Mouse (Mus musculus): ENCODE results near the gene Ildr2. TPM values are rescaled to one million over a fixed set of nuclear protein-coding genes. Genes with fewer than 3 reads are reported as not detected.
A peak's percentile ranks its signal among the peaks of the same experiment; 100 is the strongest.

The Ildr2 gene
- polyA plus RNA-seq, 1 experiment from 2014 or later = 1.0 TPM

DNA sequence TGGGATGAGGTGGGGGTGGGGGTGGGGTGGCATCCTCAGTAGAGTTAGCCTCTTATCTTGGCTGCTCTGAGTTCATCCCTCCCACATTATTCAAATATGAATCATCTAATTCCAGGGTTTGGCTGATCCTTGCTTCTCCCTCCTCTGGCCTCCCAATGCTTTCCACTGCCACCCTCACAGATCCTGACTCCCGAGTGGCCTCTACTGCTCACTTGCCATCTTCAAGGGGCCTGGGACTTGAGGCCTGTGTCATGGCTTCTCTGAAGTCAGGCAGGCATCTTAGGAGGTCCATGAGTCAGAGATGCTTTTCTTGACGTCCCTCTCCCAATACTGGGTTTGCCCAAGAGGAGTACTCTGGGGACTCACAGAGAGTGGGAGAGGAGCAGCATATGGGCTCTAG lies 1.7 kb downstream of the Ildr2 start:
- Histone ChIP-seq H3K4me3 (ENCODE audit: low read depth, low read length) (no peak overlapping the region), H3K9ac (ENCODE audit: low read length) (no peak overlapping the region), H3K4me1 (replicated peaks; ENCODE audit: control insufficient read depth, insufficient read depth, low read length) (peaks cover 5% of the 10 kb centered on the region; the same call in 1 of the 2 replicates), H3K4me2 (ENCODE audit: low read length) (no peak overlapping the region), H3K9me3 (ENCODE audit: control insufficient read depth, low read length) (no peaks in the 10 kb centered on the region), H3K36me3 (ENCODE audit: control insufficient read depth, insufficient read depth, low read length) (no peaks in the 10 kb centered on the region), H3K27me3 (replicated peaks; ENCODE audit: control insufficient read depth, insufficient read depth, low read length) (peaks cover 42% of the 10 kb centered on the region), H3K27ac (ENCODE audit: low read depth) (no peak overlapping the region)
- WGBS = 50% methylated on average over 2 of the region's 2 CpGs
- no peak for ATAC-seq (replicated peaks; ENCODE audit: low FRiP score, low TSS enrichment, low read depth)
- DNase-seq (ENCODE audit: low spot score) = no peak

DNA sequence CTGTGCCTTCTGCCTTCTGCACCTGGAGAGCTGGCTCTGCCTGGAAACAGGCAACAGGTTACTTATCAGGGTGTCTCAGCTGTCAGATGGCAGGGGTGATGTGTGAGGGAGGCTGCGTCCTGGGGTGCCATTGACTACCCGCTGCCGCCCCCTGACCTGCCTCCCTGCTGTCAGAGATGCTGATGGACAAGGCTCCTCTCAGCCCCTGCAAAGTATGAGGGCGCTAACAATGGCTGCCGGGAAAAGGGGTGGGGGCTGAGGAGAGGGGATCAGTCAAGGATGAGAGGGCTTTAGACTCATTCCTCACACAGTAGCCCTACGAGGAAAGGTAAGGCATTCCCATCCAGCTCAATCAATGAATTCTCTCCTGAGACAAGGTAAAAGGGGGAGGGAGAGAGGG lies 2.4 kb downstream of the Ildr2 start:
- H3K4me2 ChIP-seq (ENCODE audit: low read length) = no peak overlapping the region
- peaks cover 5% of the 10 kb centered on the region; the same call in 1 of the 2 replicates for H3K4me1 ChIP-seq (replicated peaks; ENCODE audit: control insufficient read depth, insufficient read depth, low read length)
- DNase-seq (ENCODE audit: low spot score) (no peak), ATAC-seq (replicated peaks; ENCODE audit: low FRiP score, low TSS enrichment, low read depth) (no peak)
- no peaks in the 10 kb centered on the region for H3K36me3 ChIP-seq (ENCODE audit: control insufficient read depth, insufficient read depth, low read length)
- peaks cover 42% of the 10 kb centered on the region for H3K27me3 ChIP-seq (replicated peaks; ENCODE audit: control insufficient read depth, insufficient read depth, low read length)
- H3K9ac ChIP-seq (ENCODE audit: low read length) = no peak overlapping the region
- 14% methylated on average over 6 of the region's 6 CpGs for WGBS
- H3K27ac ChIP-seq (ENCODE audit: low read depth) = no peak overlapping the region
- H3K9me3 ChIP-seq (ENCODE audit: control insufficient read depth, low read length) = no peaks in the 10 kb centered on the region
- H3K4me3 ChIP-seq (ENCODE audit: low read depth, low read length) = no peak overlapping the region

- DNase-seq (ENCODE audit: low spot score) = peak; percentile 47
- WGBS = 64% methylated on average over 4 of the region's 4 CpGs
- no peak overlapping the region for H3K4me3 ChIP-seq (ENCODE audit: low read depth, low read length)
Observed at GRCm38 (mm10) chr1:166256898-166257297, 3.0 kb downstream of the Ildr2 start.

GRCm38 (mm10) chr1:166259526-166259925 lies 5.6 kb downstream of the Ildr2 start:
- H3K9me3 ChIP-seq (ENCODE audit: control insufficient read depth, low read length) = no peaks in the 10 kb centered on the region
- ATAC-seq (replicated peaks; ENCODE audit: low FRiP score, low TSS enrichment, low read depth) (no peak), DNase-seq (ENCODE audit: low spot score) (no peak)
- H3K9ac ChIP-seq (ENCODE audit: low read length) = no peak overlapping the region
- no peaks in the 10 kb centered on the region for H3K36me3 ChIP-seq (ENCODE audit: control insufficient read depth, insufficient read depth, low read length)
- no peak overlapping the region for H3K4me3 ChIP-seq (ENCODE audit: low read depth, low read length)
- H3K27me3 ChIP-seq (replicated peaks; ENCODE audit: control insufficient read depth, insufficient read depth, low read length) = peaks cover 28% of the 10 kb centered on the region
- no peak overlapping the region for H3K4me2 ChIP-seq (ENCODE audit: low read length)
- H3K4me1 ChIP-seq (replicated peaks; ENCODE audit: control insufficient read depth, insufficient read depth, low read length) = peaks cover 4% of the 10 kb centered on the region; the same call in 1 of the 2 replicates
- WGBS = 71% methylated on average over 6 of the region's 6 CpGs
- H3K27ac ChIP-seq (ENCODE audit: low read depth) = no peak overlapping the region

More at GRCm38 (mm10) chr1:166256898-166257297, 3.0 kb downstream of the Ildr2 start:
- Histone ChIP-seq H3K27ac (ENCODE audit: low read depth) (no peak overlapping the region), H3K9ac (ENCODE audit: low read length) (no peak overlapping the region), H3K36me3 (ENCODE audit: control insufficient read depth, insufficient read depth, low read length) (no peaks in the 10 kb centered on the region), H3K4me1 (replicated peaks; ENCODE audit: control insufficient read depth, insufficient read depth, low read length) (peaks cover 5% of the 10 kb centered on the region; the same call in 1 of the 2 replicates), H3K27me3 (replicated peaks; ENCODE audit: control insufficient read depth, insufficient read depth, low read length) (peaks cover 42% of the 10 kb centered on the region), H3K9me3 (ENCODE audit: control insufficient read depth, low read length) (no peaks in the 10 kb centered on the region), H3K4me2 (ENCODE audit: low read length) (no peak overlapping the region)
- ATAC-seq (replicated peaks; ENCODE audit: low FRiP score, low TSS enrichment, low read depth) = no peak

DNA sequence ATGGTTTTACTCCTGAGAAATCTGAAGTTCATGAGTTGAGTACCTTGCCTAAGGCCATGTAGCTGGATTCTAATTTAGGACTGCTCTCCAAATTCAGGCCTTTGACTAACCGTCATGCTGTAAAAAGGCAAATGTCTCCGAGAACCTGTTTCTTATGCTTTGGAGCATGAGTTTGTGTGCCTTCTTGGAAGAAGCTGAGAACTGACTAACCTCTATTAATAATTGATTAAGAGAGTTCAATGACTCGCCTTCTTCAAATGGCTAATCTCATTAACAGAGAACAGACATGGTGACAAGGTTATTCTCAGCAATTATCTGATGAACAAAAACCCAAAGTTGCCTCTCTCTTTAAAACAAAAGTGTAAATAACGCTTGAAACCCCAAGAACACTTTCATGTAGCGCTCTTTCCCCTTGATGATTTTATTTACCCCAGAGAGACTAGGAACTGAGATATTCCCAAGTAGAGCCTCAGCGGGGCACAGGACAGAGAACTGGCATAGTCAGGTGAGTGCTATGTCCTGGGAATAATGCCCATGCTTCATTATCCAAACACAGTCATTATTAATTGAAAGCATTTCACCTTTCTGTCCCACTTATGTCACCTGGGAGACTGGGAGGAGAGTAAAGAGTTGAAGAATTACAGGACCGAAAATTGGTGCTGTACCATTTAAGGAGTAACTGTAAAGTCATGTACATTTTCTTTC lies 12.2 kb downstream of the Ildr2 start:
- Histone ChIP-seq H3K27me3 (replicated peaks; ENCODE audit: control insufficient read depth, insufficient read depth, low read length) (no peaks in the 10 kb centered on the region), H3K4me2 (ENCODE audit: low read length) (no peak overlapping the region), H3K4me1 (replicated peaks; ENCODE audit: control insufficient read depth, insufficient read depth, low read length) (no peaks in the 10 kb centered on the region), H3K4me3 (ENCODE audit: low read depth, low read length) (no peak overlapping the region), H3K27ac (ENCODE audit: low read depth) (no peak overlapping the region), H3K36me3 (ENCODE audit: control insufficient read depth, insufficient read depth, low read length) (no peaks in the 10 kb centered on the region), H3K9ac (ENCODE audit: low read length) (no peak overlapping the region), H3K9me3 (ENCODE audit: control insufficient read depth, low read length) (no peaks in the 10 kb centered on the region)
- ATAC-seq (replicated peaks; ENCODE audit: low FRiP score, low TSS enrichment, low read depth) (no peak), DNase-seq (ENCODE audit: low spot score) (peak; percentile 36)
- 84% methylated on average over 7 of the region's 7 CpGs for WGBS

GRCm38 (mm10) chr1:166266918-166267317 lies 13.0 kb downstream of the Ildr2 start:
- no peaks in the 10 kb centered on the region for H3K9me3 ChIP-seq (ENCODE audit: control insufficient read depth, low read length)
- H3K4me1 ChIP-seq (replicated peaks; ENCODE audit: control insufficient read depth, insufficient read depth, low read length) = no peaks in the 10 kb centered on the region
- H3K4me3 ChIP-seq (ENCODE audit: low read depth, low read length) = no peak overlapping the region
- H3K27ac ChIP-seq (ENCODE audit: low read depth) = no peak overlapping the region
- DNase-seq (ENCODE audit: low spot score) (peak; percentile 12), ATAC-seq (replicated peaks; ENCODE audit: low FRiP score, low TSS enrichment, low read depth) (no peak)
- no peak overlapping the region for H3K9ac ChIP-seq (ENCODE audit: low read length)
- no peaks in the 10 kb centered on the region for H3K36me3 ChIP-seq (ENCODE audit: control insufficient read depth, insufficient read depth, low read length)
- no peaks in the 10 kb centered on the region for H3K27me3 ChIP-seq (replicated peaks; ENCODE audit: control insufficient read depth, insufficient read depth, low read length)
- no peak overlapping the region for H3K4me2 ChIP-seq (ENCODE audit: low read length)
- WGBS = 94% methylated on average over 9 of the region's 9 CpGs

DNA sequence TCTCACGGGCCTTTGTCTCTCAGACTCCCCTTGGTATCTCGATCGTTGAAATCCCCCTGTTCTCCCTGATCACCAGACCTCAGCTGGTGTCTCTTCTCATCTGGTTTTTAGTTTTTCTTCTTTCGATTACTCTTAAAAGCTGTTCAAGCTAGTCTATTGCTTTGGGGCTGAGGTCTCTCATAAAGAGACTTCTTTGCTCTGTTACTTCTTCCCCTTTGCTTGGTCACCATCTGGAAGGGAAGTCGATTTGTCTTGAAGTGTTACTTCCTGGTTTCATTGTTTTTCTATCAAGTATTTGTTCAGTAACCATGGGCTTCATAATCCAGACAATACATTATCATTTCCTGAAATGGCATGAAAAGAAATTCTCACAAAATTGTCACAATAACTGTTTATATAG lies 14.3 kb downstream of the Ildr2 start:
- Histone ChIP-seq H3K9ac (ENCODE audit: low read length) (no peak overlapping the region), H3K4me1 (replicated peaks; ENCODE audit: control insufficient read depth, insufficient read depth, low read length) (no peaks in the 10 kb centered on the region), H3K4me3 (ENCODE audit: low read depth, low read length) (no peak overlapping the region), H3K36me3 (ENCODE audit: control insufficient read depth, insufficient read depth, low read length) (no peaks in the 10 kb centered on the region), H3K9me3 (ENCODE audit: control insufficient read depth, low read length) (no peaks in the 10 kb centered on the region), H3K27me3 (replicated peaks; ENCODE audit: control insufficient read depth, insufficient read depth, low read length) (no peaks in the 10 kb centered on the region), H3K4me2 (ENCODE audit: low read length) (no peak overlapping the region), H3K27ac (ENCODE audit: low read depth) (no peak overlapping the region)
- 85% methylated on average over 5 of the region's 5 CpGs for WGBS
- ATAC-seq (replicated peaks; ENCODE audit: low FRiP score, low TSS enrichment, low read depth) (no peak), DNase-seq (ENCODE audit: low spot score) (no peak)

DNA sequence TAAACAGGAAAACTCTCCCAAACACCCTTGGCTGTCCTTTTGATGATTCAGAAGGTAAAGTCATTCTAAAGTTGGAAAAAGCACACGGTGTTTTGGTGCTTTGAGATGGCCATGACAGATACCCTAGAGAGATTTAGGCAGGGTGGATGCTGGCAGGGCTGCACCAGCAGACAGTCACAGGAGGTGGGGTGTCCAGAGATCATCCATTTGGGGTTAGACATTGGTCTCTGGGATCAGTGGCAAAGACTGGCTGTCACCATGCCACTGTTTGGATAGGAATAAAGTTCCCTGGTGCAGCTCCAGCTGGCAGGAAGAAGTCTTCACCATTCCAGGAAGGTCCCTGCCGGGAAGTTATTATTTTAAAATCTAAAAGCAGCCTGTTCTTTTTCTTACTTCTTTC lies 24.8 kb downstream of the Ildr2 start:
- ATAC-seq (replicated peaks; ENCODE audit: low FRiP score, low TSS enrichment, low read depth) (no peak), DNase-seq (ENCODE audit: low spot score) (no peak)
- 67% methylated on average over 2 of the region's 2 CpGs for WGBS
- H3K4me2 ChIP-seq (ENCODE audit: low read length) = no peak overlapping the region
- no peaks in the 10 kb centered on the region for H3K27me3 ChIP-seq (replicated peaks; ENCODE audit: control insufficient read depth, insufficient read depth, low read length)
- H3K4me1 ChIP-seq (replicated peaks; ENCODE audit: control insufficient read depth, insufficient read depth, low read length) = peaks cover 20% of the 10 kb centered on the region
- H3K36me3 ChIP-seq (ENCODE audit: control insufficient read depth, insufficient read depth, low read length) = no peaks in the 10 kb centered on the region
- no peaks in the 10 kb centered on the region for H3K9me3 ChIP-seq (ENCODE audit: control insufficient read depth, low read length)
- H3K27ac ChIP-seq (ENCODE audit: low read depth) = no peak overlapping the region
- no peak overlapping the region for H3K4me3 ChIP-seq (ENCODE audit: low read depth, low read length)
- no peak overlapping the region for H3K9ac ChIP-seq (ENCODE audit: low read length)

DNA sequence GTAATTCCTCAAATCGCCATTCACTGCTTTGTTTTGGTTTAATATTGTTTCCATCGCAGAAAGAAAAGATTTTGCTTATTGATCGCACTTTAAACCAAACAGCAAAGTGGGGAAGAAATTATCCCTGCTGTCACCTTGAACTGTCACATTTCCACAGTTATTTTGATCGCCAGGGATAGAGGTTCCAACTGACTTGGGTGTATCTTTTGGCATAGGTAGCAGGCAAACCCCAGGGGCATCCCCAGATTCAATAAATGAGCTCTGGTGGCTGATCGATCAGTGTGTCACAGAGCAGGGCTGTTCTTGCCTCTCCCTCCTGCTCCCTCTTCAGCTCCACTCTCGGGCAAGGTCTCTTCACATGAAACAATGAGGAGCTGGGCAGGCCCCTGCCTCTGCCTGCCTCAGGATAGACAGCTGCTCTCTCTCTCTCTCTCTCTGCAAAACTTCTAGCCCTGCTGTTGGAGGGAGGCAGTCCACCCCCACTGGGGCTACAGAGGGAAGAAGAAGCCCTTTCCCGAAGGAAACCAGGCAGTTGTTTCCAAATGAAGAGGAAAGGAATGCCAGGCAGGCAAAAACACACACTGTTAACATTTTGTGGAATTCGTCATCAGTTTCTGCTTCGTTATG lies 25.8 kb downstream of the Ildr2 start:
- DNase-seq (ENCODE audit: low spot score) = no peak
- no peak overlapping the region for H3K27ac ChIP-seq (ENCODE audit: low read depth)
- H3K36me3 ChIP-seq (ENCODE audit: control insufficient read depth, insufficient read depth, low read length) = no peaks in the 10 kb centered on the region
- peaks cover 20% of the 10 kb centered on the region for H3K4me1 ChIP-seq (replicated peaks; ENCODE audit: control insufficient read depth, insufficient read depth, low read length)
- no peak overlapping the region for H3K4me3 ChIP-seq (ENCODE audit: low read depth, low read length)
- ATAC-seq (replicated peaks; ENCODE audit: low FRiP score, low TSS enrichment, low read depth) = no peak
- WGBS = 42% methylated on average over 9 of the region's 9 CpGs
- no peaks in the 10 kb centered on the region for H3K9me3 ChIP-seq (ENCODE audit: control insufficient read depth, low read length)
- no peaks in the 10 kb centered on the region for H3K27me3 ChIP-seq (replicated peaks; ENCODE audit: control insufficient read depth, insufficient read depth, low read length)
- H3K9ac ChIP-seq (ENCODE audit: low read length) = no peak overlapping the region
- no peak overlapping the region for H3K4me2 ChIP-seq (ENCODE audit: low read length)
